Mouse (Mus musculus): ENCODE results near the gene Gpd1. TPM values are rescaled to one million over a fixed set of nuclear protein-coding genes. Genes with fewer than 3 reads are reported as not detected.

Gene Gpd1
- polyA plus RNA-seq, 1 experiment = 0.34 TPM

GRCm38 (mm10) chr15:99727525-99727924 is 10.2 kb downstream of the Gpd1 start:
- Histone ChIP-seq H3K4me1 (peaks cover 36% of the 10 kb centered on the region), H3K9me3 (no peaks in the 10 kb centered on the region), H3K4me3 (replicated peaks) (no peak overlapping the region), H3K27me3 (replicated peaks) (no peaks in the 10 kb centered on the region), H3K36me3 (replicated peaks; ENCODE audit: low read length) (peaks cover 43% of the 10 kb centered on the region)
- TF ChIP-seq GATA1 (IDR thresholded peaks at IDR 0.05; ENCODE audit: borderline replicate concordance, low read length) (no peak), FLI1 (IDR thresholded peaks at IDR 0.05; ENCODE audit: low read length) (no peak)

- no peak overlapping the region for H3K4me3 ChIP-seq (replicated peaks)
- peaks cover 48% of the 10 kb centered on the region for H3K36me3 ChIP-seq (replicated peaks; ENCODE audit: low read length)
- H3K4me1 ChIP-seq = peaks cover 32% of the 10 kb centered on the region
- no peaks in the 10 kb centered on the region for H3K9me3 ChIP-seq
- TF ChIP-seq FLI1 (IDR thresholded peaks at IDR 0.05; ENCODE audit: low read length) (no peak), GATA1 (IDR thresholded peaks at IDR 0.05; ENCODE audit: borderline replicate concordance, low read length) (no peak)
- no peaks in the 10 kb centered on the region for H3K27me3 ChIP-seq (replicated peaks)
These were observed 10.9 kb downstream of the Gpd1 start for GRCm38 (mm10) chr15:99728211-99728610.

- Histone ChIP-seq H3K4me3 (replicated peaks) (no peak overlapping the region), H3K9me3 (no peaks in the 10 kb centered on the region), H3K36me3 (replicated peaks; ENCODE audit: low read length) (peaks cover 54% of the 10 kb centered on the region), H3K4me1 (peaks cover 22% of the 10 kb centered on the region), H3K27me3 (replicated peaks) (no peaks in the 10 kb centered on the region)
- no peak for TF ChIP-seq FLI1 (IDR thresholded peaks at IDR 0.05; ENCODE audit: low read length)
These were observed 11.9 kb downstream of the Gpd1 start for GRCm38 (mm10) chr15:99729056-99729783.

- no peaks in the 10 kb centered on the region for H3K27me3 ChIP-seq (replicated peaks)
- TF ChIP-seq FLI1 (IDR thresholded peaks at IDR 0.05; ENCODE audit: low read length) (no peak), GATA1 (IDR thresholded peaks at IDR 0.05; ENCODE audit: borderline replicate concordance, low read length) (no peak)
- peaks cover 9% of the 10 kb centered on the region for H3K4me1 ChIP-seq
- H3K9me3 ChIP-seq = no peaks in the 10 kb centered on the region
- H3K4me3 ChIP-seq (replicated peaks) = no peak overlapping the region
- peaks cover 73% of the 10 kb centered on the region for H3K36me3 ChIP-seq (replicated peaks; ENCODE audit: low read length)
These were observed 13.9 kb downstream of the Gpd1 start for GRCm38 (mm10) chr15:99731167-99731566.

- H3K9me3 ChIP-seq = no peaks in the 10 kb centered on the region
- no peaks in the 10 kb centered on the region for H3K27me3 ChIP-seq (replicated peaks)
- peaks cover 6% of the 10 kb centered on the region for H3K4me1 ChIP-seq
- H3K36me3 ChIP-seq (replicated peaks; ENCODE audit: low read length) = peaks cover 79% of the 10 kb centered on the region
- TF ChIP-seq FLI1 (IDR thresholded peaks at IDR 0.05; ENCODE audit: low read length) = no peak
- no peak for TF ChIP-seq GATA1 (IDR thresholded peaks at IDR 0.05; ENCODE audit: borderline replicate concordance, low read length)
- no peak overlapping the region for H3K4me3 ChIP-seq (replicated peaks)
These were observed 14.4 kb downstream of the Gpd1 start for GRCm38 (mm10) chr15:99731678-99732077.

GRCm38 (mm10) chr15:99733186-99733585 is 15.9 kb downstream of the Gpd1 start:
- H3K36me3 ChIP-seq (replicated peaks; ENCODE audit: low read length) = peaks cover 85% of the 10 kb centered on the region
- H3K4me3 ChIP-seq (replicated peaks) = no peak overlapping the region
- H3K4me1 ChIP-seq = no peaks in the 10 kb centered on the region; the same call in 1 of the 2 replicates
- no peaks in the 10 kb centered on the region for H3K9me3 ChIP-seq
- no peaks in the 10 kb centered on the region for H3K27me3 ChIP-seq (replicated peaks)
- no peak for TF ChIP-seq FLI1 (IDR thresholded peaks at IDR 0.05; ENCODE audit: low read length)
- TF ChIP-seq GATA1 (IDR thresholded peaks at IDR 0.05; ENCODE audit: borderline replicate concordance, low read length) = no peak

GRCm38 (mm10) chr15:99735631-99736030 is 18.3 kb downstream of the Gpd1 start:
- Histone ChIP-seq H3K9me3 (no peaks in the 10 kb centered on the region), H3K27me3 (replicated peaks) (no peaks in the 10 kb centered on the region), H3K4me3 (replicated peaks) (no peak overlapping the region), H3K36me3 (replicated peaks; ENCODE audit: low read length) (peaks cover 89% of the 10 kb centered on the region), H3K4me1 (no peaks in the 10 kb centered on the region; the same call in 1 of the 2 replicates)
- TF ChIP-seq GATA1 (IDR thresholded peaks at IDR 0.05; ENCODE audit: borderline replicate concordance, low read length) = no peak
- no peak for TF ChIP-seq FLI1 (IDR thresholded peaks at IDR 0.05; ENCODE audit: low read length)

- no peaks in the 10 kb centered on the region for H3K27me3 ChIP-seq (replicated peaks)
- TF ChIP-seq GATA1 (IDR thresholded peaks at IDR 0.05; ENCODE audit: borderline replicate concordance, low read length) (no peak), FLI1 (IDR thresholded peaks at IDR 0.05; ENCODE audit: low read length) (no peak)
- no peak overlapping the region for H3K4me3 ChIP-seq (replicated peaks)
- no peaks in the 10 kb centered on the region for H3K9me3 ChIP-seq
- peaks cover 94% of the 10 kb centered on the region for H3K36me3 ChIP-seq (replicated peaks; ENCODE audit: low read length)
- H3K4me1 ChIP-seq = no peaks in the 10 kb centered on the region
These were observed 19.4 kb downstream of the Gpd1 start for GRCm38 (mm10) chr15:99736675-99737074.

- no peak overlapping the region for H3K4me3 ChIP-seq (replicated peaks)
- TF ChIP-seq FLI1 (IDR thresholded peaks at IDR 0.05; ENCODE audit: low read length) = no peak
- TF ChIP-seq GATA1 (IDR thresholded peaks at IDR 0.05; ENCODE audit: borderline replicate concordance, low read length) = no peak
- H3K27me3 ChIP-seq (replicated peaks) = no peaks in the 10 kb centered on the region
- H3K9me3 ChIP-seq = no peaks in the 10 kb centered on the region
- H3K4me1 ChIP-seq = no peaks in the 10 kb centered on the region
- H3K36me3 ChIP-seq (replicated peaks; ENCODE audit: low read length) = peaks cover 96% of the 10 kb centered on the region
These were observed 22.9 kb downstream of the Gpd1 start for GRCm38 (mm10) chr15:99740229-99740628.

- Histone ChIP-seq H3K27me3 (replicated peaks) (no peaks in the 10 kb centered on the region), H3K36me3 (replicated peaks; ENCODE audit: low read length) (peaks cover 37% of the 10 kb centered on the region), H3K4me3 (replicated peaks) (no peak overlapping the region), H3K4me1 (peaks cover 7% of the 10 kb centered on the region), H3K9me3 (peaks cover 4% of the 10 kb centered on the region)
- TF ChIP-seq GATA1 (IDR thresholded peaks at IDR 0.05; ENCODE audit: borderline replicate concordance, low read length) = no peak
- no peak for TF ChIP-seq FLI1 (IDR thresholded peaks at IDR 0.05; ENCODE audit: low read length)
These were observed 36.9 kb downstream of the Gpd1 start for GRCm38 (mm10) chr15:99754204-99754603.

All from megakaryocyte, embryonic 14.5 days (primary cell).